Comparison of ENCODE assay signal across 8 mouse cellular contexts in the genomic region with DNA sequence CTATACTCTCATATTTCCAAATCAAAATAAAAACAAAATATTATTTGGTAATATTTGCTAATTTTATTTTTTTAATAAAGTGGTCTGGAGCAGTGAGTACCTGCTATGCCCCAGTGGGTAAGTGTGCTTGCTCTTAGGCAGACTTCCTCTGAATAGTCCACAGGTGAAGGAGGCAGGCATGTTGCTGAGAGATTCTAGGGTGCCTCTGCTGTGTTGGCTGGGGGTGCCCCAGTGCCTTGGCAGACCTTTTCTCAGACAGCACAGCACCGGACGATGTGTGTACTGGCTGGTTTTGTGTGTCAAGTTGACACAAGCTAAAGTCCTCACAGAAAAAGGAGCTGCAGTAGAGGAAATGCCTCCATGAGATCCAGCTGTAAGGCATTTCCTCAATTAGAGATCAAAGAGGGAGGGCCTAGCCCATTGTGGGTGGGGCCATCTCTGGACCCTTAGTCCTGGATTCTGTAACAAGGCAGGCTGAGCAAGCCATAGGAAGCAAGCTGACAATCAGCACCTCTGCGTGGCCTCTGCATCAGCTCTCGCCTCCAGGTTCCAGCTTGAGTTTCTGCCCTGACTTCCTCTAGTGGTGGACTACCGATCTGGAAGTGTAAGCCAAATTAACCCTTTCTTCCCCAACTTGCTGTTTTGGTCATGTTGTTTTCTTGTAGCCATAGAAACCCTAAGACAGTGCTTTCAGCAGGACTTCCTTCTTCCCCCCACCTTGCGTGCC. TPM values are rescaled to one million over a fixed set of nuclear protein-coding genes. Genes with fewer than 3 reads are reported as not detected.
DNase-seq lines count a peak whose midpoint lies in the region; ATAC-seq and TF ChIP-seq lines count a peak whose summit lies in the region.

No protein-coding gene starts in this region.

- H3K9me3 ChIP-seq in CH12.LX (replicated peaks; ENCODE audit: low read length) = no peaks in the 10 kb centered on the region
- no peaks in the 10 kb centered on the region for H3K9me3 ChIP-seq in limb, embryonic 13.5 days
- H3K9me3 ChIP-seq in midbrain, embryonic 16.5 days (replicated peaks; ENCODE audit: control insufficient read depth, low read length, poor library complexity, severe bottlenecking) = no peaks in the 10 kb centered on the region

- intact Hi-C loops in heart, postnatal 36 days (cut with DNase I) = no loop called here

- no peaks in the 10 kb centered on the region for H3K79me2 ChIP-seq in CH12.LX (replicated peaks; ENCODE audit: control insufficient read depth, extremely low read depth, insufficient read depth, poor library complexity, severe bottlenecking)

- H3K27ac ChIP-seq in CH12.LX (ENCODE audit: insufficient read depth, low read depth) = no peak overlapping the region
- H3K27ac ChIP-seq in limb, embryonic 13.5 days = no peak overlapping the region
- H3K27ac ChIP-seq in midbrain, embryonic 16.5 days (ENCODE audit: low read length) = no peak overlapping the region

- peaks cover 9 to 12% of the 10 kb centered on the region in 2 experiments; a peak in 2 of 4 replicates for H3K4me1 ChIP-seq in CH12.LX (ENCODE audit: control insufficient read depth in 1 of 2, insufficient read depth in 2 of 2)
- peaks cover 11% of the 10 kb centered on the region for H3K4me1 ChIP-seq in limb, embryonic 13.5 days
- H3K4me1 ChIP-seq in midbrain, embryonic 16.5 days (ENCODE audit: control insufficient read depth, insufficient read depth, low read length) = no peaks in the 10 kb centered on the region

- peak; percentile 7 for DNase-seq in CH12.LX (ENCODE audit: extremely low read depth)
- peak; percentile 80 for DNase-seq in embryo, embryonic 10 days (ENCODE audit: low spot score)
- DNase-seq in heart, postnatal 36 days = peak; percentile 10 to 13
- DNase-seq in frontal cortex, postnatal 25 days (ENCODE audit: low spot score in 2 of 2) = no peak
- no peak for DNase-seq in layer of hippocampus, postnatal 10 days (ENCODE audit: low spot score in 2 of 2)
- no peak for DNase-seq in ovary, postnatal 14 days (ENCODE audit: low spot score)

- H3K9ac ChIP-seq in CH12.LX (ENCODE audit: insufficient read depth, low read depth) = no peak overlapping the region
- H3K9ac ChIP-seq in limb, embryonic 13.5 days = peak overlapping the region; percentile 25; the same call in 1 of the 2 replicates
- no peak overlapping the region for H3K9ac ChIP-seq in midbrain, embryonic 16.5 days (ENCODE audit: low read depth, low read length)

- peak; percentile 82 for ATAC-seq in limb, embryonic 13.5 days (ENCODE audit: low FRiP score, low read depth)
- ATAC-seq in midbrain, embryonic 16.5 days = peak; percentile 45; the same call in 1 of the 2 replicates

- TF ChIP-seq POLR2A in CH12.LX (IDR thresholded peaks at IDR 0.05; ENCODE audit: low read depth, low read length) = no peak

- TF ChIP-seq CTCF in CH12.LX (conservative IDR thresholded peaks at IDR 0.05 in 1 of 2, IDR thresholded peaks at IDR 0.05 in 1 of 2; ENCODE audit: low read depth in 2 of 2, low read length in 2 of 2) = no peak

- TF ChIP-seq RAD21 in CH12.LX (IDR thresholded peaks at IDR 0.05; ENCODE audit: low read depth, low read length) = no peak

- 6% methylated on average over 6 of the region's 6 CpGs for WGBS in limb, embryonic 13.5 days
- 36% methylated on average over 6 of the region's 6 CpGs for WGBS in midbrain, embryonic 16.5 days

- no peaks in the 10 kb centered on the region for H3K36me3 ChIP-seq in CH12.LX (replicated peaks in 1 of 2; ENCODE audit: control insufficient read depth in 1 of 2, insufficient read depth in 1 of 2, low read length in 1 of 2)
- no peaks in the 10 kb centered on the region for H3K36me3 ChIP-seq in limb, embryonic 13.5 days
- H3K36me3 ChIP-seq in midbrain, embryonic 16.5 days (ENCODE audit: control insufficient read depth, insufficient read depth, low read length) = no peaks in the 10 kb centered on the region

- H3K4me3 ChIP-seq in CH12.LX (replicated peaks in 1 of 3; ENCODE audit: low read depth in 2 of 3, low read length in 2 of 3, poor library complexity in 1 of 3) = no peak overlapping the region
- H3K4me3 ChIP-seq in limb, embryonic 13.5 days = peak overlapping the region; percentile 6; the same call in 1 of the 2 replicates
- H3K4me3 ChIP-seq in midbrain, embryonic 16.5 days (ENCODE audit: low read depth, low read length) = no peak overlapping the region

- no peak overlapping the region for H3K4me2 ChIP-seq in CH12.LX (ENCODE audit: insufficient read depth, low read depth, poor library complexity, severe bottlenecking)
- peak overlapping the region; percentile 47 for H3K4me2 ChIP-seq in limb, embryonic 13.5 days (replicated peaks)
- H3K4me2 ChIP-seq in midbrain, embryonic 16.5 days (ENCODE audit: low read length) = no peak overlapping the region

- dilution Hi-C loops in CH12.LX (cut with MboI; ENCODE audit: extremely low pct_ligation_motif_present, extremely low pct_unique_long_range_greater_than_20kb, low sequenced_read_pairs) = no loop called here

- TF ChIP-seq EP300 in CH12.LX (IDR thresholded peaks at IDR 0.05; ENCODE audit: low read length) = no peak

- in situ Hi-C loops in CH12.LX (cut with MboI; ENCODE audit: low pct_ligation_motif_present, low pct_unique_long_range_greater_than_20kb, low sequenced_read_pairs) = no loop called here

- no peaks in the 10 kb centered on the region for H3K27me3 ChIP-seq in CH12.LX (replicated peaks)
- H3K27me3 ChIP-seq in limb, embryonic 13.5 days = no peaks in the 10 kb centered on the region
- H3K27me3 ChIP-seq in midbrain, embryonic 16.5 days (ENCODE audit: control insufficient read depth, insufficient read depth, low read depth, low read length) = no peaks in the 10 kb centered on the region

TF ChIP-seq in CH12.LX, 34 proteins besides CTCF, POLR2A, EP300 and RAD21:
- TF ChIP-seq IRF4 (IDR thresholded peaks at IDR 0.05; ENCODE audit: low read depth, low read length) (no peak), E2F4 (IDR thresholded peaks at IDR 0.05; ENCODE audit: insufficient replicate concordance, low read depth, low read length) (no peak)

RNA-seq across cellular contexts. Expression of a gene that starts 47.7 kb away (rescaled TPM):
- 32.0 and 32.1 TPM in 2 replicates for total RNA-seq in CH12.LX (2012; rRNA removed)
- 29.6 and 32.4 TPM in 2 replicates for total RNA-seq in CH12.LX (2014; rRNA removed)
- polyA plus RNA-seq in CH12.LX (2012; ENCODE audit: insufficient read length, low read depth) = 45.0 and 61.3 TPM in 2 replicates
- total RNA-seq in heart, postnatal 36 days (2021) = 10 to 100 TPM; 20.6 to 20.8 TPM
- polyA plus RNA-seq in limb, embryonic 13.5 days (2015; fragmentation: Nextera tagmentation; extraction: Ambion mirVana) = 31.3 and 32.4 TPM in 2 replicates
- 14.5 and 16.3 TPM in 2 replicates for polyA plus RNA-seq in midbrain, embryonic 16.5 days (2015; fragmentation: Nextera tagmentation; extraction: Ambion mirVana)
- total RNA-seq in layer of hippocampus, postnatal 10 days (2021) = 10 to 100 TPM; 22.8 to 28.0 TPM

Comparison
In these comparisons a context has a peak if more than half of its experiments do, and no peak if none do; other contexts are left out.
1. DNase-seq: peak in CH12.LX (single experiment), embryo, embryonic 10 days (single experiment) and heart, postnatal 36 days (2 of 2); none in frontal cortex, postnatal 25 days (0 of 2), layer of hippocampus, postnatal 10 days (0 of 2) and ovary, postnatal 14 days (single experiment).